Mouse (Mus musculus): ENCODE measurements at regions not wholly inside any gene's neighbourhood (a gene's known extent, or its start where the extent isn't known, plus 50 kb on each side); places are given as distances from the start of the nearest gene placed in this dataset.
A peak's percentile ranks its signal among the peaks of the same experiment; 100 is the strongest.

- Histone ChIP-seq H3K36me3 (replicated peaks in 1 of 2; ENCODE audit: control insufficient read depth in 1 of 2, insufficient read depth in 1 of 2, low read length in 1 of 2) (no peaks in the 10 kb centered on the region), H3K4me1 (ENCODE audit: control insufficient read depth in 1 of 2, insufficient read depth in 2 of 2) (no peaks in the 10 kb centered on the region), H3K4me2 (ENCODE audit: insufficient read depth, low read depth, poor library complexity, severe bottlenecking) (no peak overlapping the region), H3K27ac (ENCODE audit: insufficient read depth, low read depth) (no peak overlapping the region), H3K4me3 (replicated peaks in 1 of 3; ENCODE audit: low read depth in 2 of 3, low read length in 2 of 3, poor library complexity in 1 of 3) (no peak overlapping the region), H3K79me2 (replicated peaks; ENCODE audit: control insufficient read depth, extremely low read depth, insufficient read depth, poor library complexity, severe bottlenecking) (no peaks in the 10 kb centered on the region), H3K9me3 (replicated peaks; ENCODE audit: low read length) (no peaks in the 10 kb centered on the region), H3K27me3 (replicated peaks) (no peaks in the 10 kb centered on the region), H3K9ac (ENCODE audit: insufficient read depth, low read depth) (no peak overlapping the region)
- in situ Hi-C loops (cut with MboI; ENCODE audit: low pct_ligation_motif_present, low pct_unique_long_range_greater_than_20kb, low sequenced_read_pairs) (no loop called here), dilution Hi-C loops (cut with MboI; ENCODE audit: extremely low pct_ligation_motif_present, extremely low pct_unique_long_range_greater_than_20kb, low sequenced_read_pairs) (no loop called here)
- DNase-seq (ENCODE audit: extremely low read depth): no peak
- TF ChIP-seq ZMIZ1 (IDR thresholded peaks at IDR 0.05; ENCODE audit: low read depth, low read length) (no peak), SMC3 (IDR thresholded peaks at IDR 0.05; ENCODE audit: low read depth, low read length) (no peak), E2F4 (IDR thresholded peaks at IDR 0.05; ENCODE audit: insufficient replicate concordance, low read depth, low read length) (no peak)
Measured at GRCm38 (mm10) chr4:34424131-34424646, 126.5 kb upstream of the Akirin2 start.

DNA sequence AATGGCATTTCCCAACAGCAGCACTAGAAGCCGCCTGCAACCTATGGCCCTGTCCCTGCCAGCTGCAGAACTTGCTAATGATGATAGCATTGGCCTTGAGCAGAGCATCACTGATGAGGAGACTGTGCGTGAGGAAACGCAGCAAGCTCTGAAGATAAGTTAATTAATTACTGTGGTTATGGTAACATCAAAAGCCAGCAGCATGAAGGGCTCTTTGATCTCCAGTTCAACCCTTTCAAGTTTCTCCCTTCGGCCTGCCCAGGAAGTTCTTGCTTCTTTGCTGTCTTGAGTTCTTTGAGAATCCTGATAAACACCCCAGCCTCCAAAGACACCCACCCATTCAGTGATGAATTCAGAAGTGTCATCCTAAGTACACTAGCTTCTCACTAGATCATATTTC, 121.7 kb upstream of the Akirin2 start:
- H3K4me2 ChIP-seq (ENCODE audit: insufficient read depth, low read depth, poor library complexity, severe bottlenecking): no peak overlapping the region
- H3K9ac ChIP-seq (ENCODE audit: insufficient read depth, low read depth): no peak overlapping the region
- H3K9me3 ChIP-seq (replicated peaks; ENCODE audit: low read length): no peaks in the 10 kb centered on the region
- in situ Hi-C loops (cut with MboI; ENCODE audit: low pct_ligation_motif_present, low pct_unique_long_range_greater_than_20kb, low sequenced_read_pairs): no loop called here
- peaks cover 0 to 4% of the 10 kb centered on the region in 2 experiments; a peak in 2 of 4 replicates for H3K4me1 ChIP-seq (ENCODE audit: control insufficient read depth in 1 of 2, insufficient read depth in 2 of 2)
- no peaks in the 10 kb centered on the region for H3K36me3 ChIP-seq (replicated peaks in 1 of 2; ENCODE audit: control insufficient read depth in 1 of 2, insufficient read depth in 1 of 2, low read length in 1 of 2)
- TF ChIP-seq TBP (conservative IDR thresholded peaks at IDR 0.05; ENCODE audit: low read depth, low read length) (no peak), TCF12 (IDR thresholded peaks at IDR 0.05; ENCODE audit: low read depth, low read length) (no peak), RAD21 (IDR thresholded peaks at IDR 0.05; ENCODE audit: low read depth, low read length) (no peak), NRF1 (IDR thresholded peaks at IDR 0.05; ENCODE audit: low read depth, low read length) (no peak)
- H3K4me3 ChIP-seq (replicated peaks in 1 of 3; ENCODE audit: low read depth in 2 of 3, low read length in 2 of 3, poor library complexity in 1 of 3): no peak overlapping the region
- H3K27ac ChIP-seq (ENCODE audit: insufficient read depth, low read depth): no peak overlapping the region
- H3K79me2 ChIP-seq (replicated peaks; ENCODE audit: control insufficient read depth, extremely low read depth, insufficient read depth, poor library complexity, severe bottlenecking): no peaks in the 10 kb centered on the region
- no peak for DNase-seq (ENCODE audit: extremely low read depth)
- dilution Hi-C loops (cut with MboI; ENCODE audit: extremely low pct_ligation_motif_present, extremely low pct_unique_long_range_greater_than_20kb, low sequenced_read_pairs): no loop called here
- no peaks in the 10 kb centered on the region for H3K27me3 ChIP-seq (replicated peaks)

DNA sequence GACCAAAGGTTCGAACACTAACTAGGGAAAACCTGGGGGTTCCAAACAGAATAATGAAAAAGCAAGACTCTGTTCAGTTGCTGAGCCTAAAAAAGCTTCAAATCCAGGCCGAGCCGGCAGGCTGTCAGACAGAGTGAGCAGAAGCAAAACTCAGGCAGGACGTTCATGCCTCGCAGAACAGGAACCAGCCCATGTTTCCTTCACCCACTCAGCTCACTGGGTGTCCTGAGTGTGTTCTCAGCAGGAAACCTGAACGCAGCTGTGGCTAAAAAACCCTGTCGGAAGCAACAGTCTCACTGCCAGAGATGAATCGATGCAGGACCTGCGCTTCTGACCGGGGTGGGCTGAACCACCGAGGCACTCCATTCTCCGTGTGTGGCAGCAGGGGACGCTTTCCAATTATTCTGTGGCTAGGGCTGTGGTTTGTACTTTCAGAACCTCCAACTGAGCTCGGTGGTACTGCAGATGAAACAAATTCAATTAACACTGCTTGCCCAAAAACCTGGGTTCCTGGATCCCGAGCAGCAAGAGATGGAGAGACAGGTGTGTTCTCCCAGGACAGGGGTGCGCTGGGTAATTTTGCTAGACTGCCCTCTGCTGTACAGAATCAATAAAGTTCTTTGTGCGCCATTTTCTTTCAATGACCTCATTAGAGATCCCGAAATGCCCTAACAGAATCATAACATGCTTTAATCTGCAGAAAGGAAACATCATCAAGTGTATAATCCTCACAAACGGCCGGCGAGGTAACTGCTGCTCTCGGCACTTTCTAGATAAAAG, 121.1 kb upstream of the Akirin2 start:
- H3K27me3 ChIP-seq (replicated peaks): no peaks in the 10 kb centered on the region
- no peaks in the 10 kb centered on the region for H3K79me2 ChIP-seq (replicated peaks; ENCODE audit: control insufficient read depth, extremely low read depth, insufficient read depth, poor library complexity, severe bottlenecking)
- dilution Hi-C loops (cut with MboI; ENCODE audit: extremely low pct_ligation_motif_present, extremely low pct_unique_long_range_greater_than_20kb, low sequenced_read_pairs): no loop called here
- H3K9ac ChIP-seq (ENCODE audit: insufficient read depth, low read depth): no peak overlapping the region
- H3K4me1 ChIP-seq (ENCODE audit: control insufficient read depth in 1 of 2, insufficient read depth in 2 of 2): peaks cover 0 to 4% of the 10 kb centered on the region in 2 experiments; a peak in 2 of 4 replicates
- no peaks in the 10 kb centered on the region for H3K36me3 ChIP-seq (replicated peaks in 1 of 2; ENCODE audit: control insufficient read depth in 1 of 2, insufficient read depth in 1 of 2, low read length in 1 of 2)
- in situ Hi-C loops (cut with MboI; ENCODE audit: low pct_ligation_motif_present, low pct_unique_long_range_greater_than_20kb, low sequenced_read_pairs): no loop called here
- no peaks in the 10 kb centered on the region for H3K9me3 ChIP-seq (replicated peaks; ENCODE audit: low read length)
- DNase-seq (ENCODE audit: extremely low read depth): peak; percentile 8
- no peak overlapping the region for H3K27ac ChIP-seq (ENCODE audit: insufficient read depth, low read depth)
- peak overlapping the region; percentile 6; the same call in 1 of the 2 replicates for H3K4me2 ChIP-seq (ENCODE audit: insufficient read depth, low read depth, poor library complexity, severe bottlenecking)
- H3K4me3 ChIP-seq (replicated peaks in 1 of 3; ENCODE audit: low read depth in 2 of 3, low read length in 2 of 3, poor library complexity in 1 of 3): no peak overlapping the region
- TF ChIP-seq RAD21 (IDR thresholded peaks at IDR 0.05; ENCODE audit: low read depth, low read length): no peak; the same call in 1 of the 2 replicates
- TF ChIP-seq CTCF (conservative IDR thresholded peaks at IDR 0.05 in 1 of 2, IDR thresholded peaks at IDR 0.05 in 1 of 2; ENCODE audit: low read depth in 2 of 2, low read length in 2 of 2): peak in 1 of 2 experiments; percentile 45; a peak in 2 of 4 replicates

Data from CH12.LX (cell line).